Mouse (Mus musculus) MEL (cell line): ENCODE measurements at regions not wholly inside any gene's neighbourhood (a gene's known extent, or its start where the extent isn't known, plus 50 kb on each side); places are given as distances from the start of the nearest gene placed in this dataset.

Source experiments
- DNase-seq: peaks from one replicate; pipeline ENCODE4 v3.0.0; 2011; ENCODE audit warnings: low read depth, low spot score
- H3K27ac ChIP-seq: 2 replicates; pipeline ENCODE4 v1.5.1; 2012; ENCODE audit warnings: low read depth, mild to moderate bottlenecking, control low read depth, low read length, moderate library complexity; ENCODE audit not compliant: control insufficient read depth
- H3K27me3 ChIP-seq, 2 experiments: fragments of 150-350 bp in 1 of 2; sonication (generic) in 1 of 2; 2 replicates each; pipeline ENCODE4 v1.6.1; 2012; ENCODE audit warnings: low read length in 2 of 2, mild to moderate bottlenecking in 2 of 2, improper control_type of control experiment in 1 of 2, moderate library complexity in 1 of 2; ENCODE audit not compliant: insufficient read depth in 2 of 2, control insufficient read depth in 1 of 2
- H3K36me3 ChIP-seq, 2 experiments: 2 replicates each; pipeline ENCODE4 v1.6.1; 2012 to 2014; ENCODE audit warnings: low read length in 2 of 2, improper control_type of control experiment in 1 of 2, inconsistent platforms in 1 of 2, mild to moderate bottlenecking in 1 of 2; ENCODE audit not compliant: insufficient read depth in 2 of 2, control insufficient read depth in 1 of 2
- H3K4me1 ChIP-seq, 2 experiments: fragments of 150-350 bp in 1 of 2; sonication (generic) in 1 of 2; 2 replicates each; pipeline ENCODE4 v1.6.1; 2012; ENCODE audit warnings: low read length in 2 of 2, improper control_type of control experiment in 1 of 2, mild to moderate bottlenecking in 1 of 2; ENCODE audit not compliant: insufficient read depth in 2 of 2, control insufficient read depth in 1 of 2
- H3K4me3 ChIP-seq, 2 experiments: fragments of 150-350 bp in 1 of 2; sonication (generic) in 1 of 2; 2 replicates each; pipeline ENCODE4 v1.5.1; 2012; ENCODE audit warnings: low read depth in 2 of 2, low read length in 2 of 2, mild to moderate bottlenecking in 2 of 2, moderate library complexity in 2 of 2, control low read depth in 1 of 2, improper control_type of control experiment in 1 of 2; ENCODE audit not compliant: control insufficient read depth in 1 of 2, insufficient read depth in 1 of 2
- H3K79me2 ChIP-seq: 2 replicates; pipeline ENCODE4 v1.6.1; 2012; ENCODE audit warnings: mild to moderate bottlenecking, low read length, moderate library complexity; ENCODE audit not compliant: control insufficient read depth, poor library complexity, insufficient read depth
- H3K9ac ChIP-seq: 2 replicates; pipeline ENCODE4 v1.6.1; 2012; ENCODE audit warnings: low read depth, mild to moderate bottlenecking, control low read depth, low read length, moderate library complexity; ENCODE audit not compliant: control insufficient read depth, poor library complexity, severe bottlenecking
- H3K9me3 ChIP-seq: fragments of 150-350 bp; sonication (generic); replicated peaks from 2 replicates; pipeline ENCODE4 v1.6.1; 2012; ENCODE audit warnings: mild to moderate bottlenecking, low read length, improper control_type of control experiment, moderate library complexity; ENCODE audit not compliant: insufficient read depth
- CTCF ChIP-seq, 3 experiments: IDR thresholded peaks in 2 of 3; conservative IDR thresholded peaks in 1 of 3; 2 replicates each; pipeline ENCODE4 v1.5.1; 2011 to 2012; ENCODE audit warnings: low read length in 3 of 3, low read depth in 2 of 3, mild to moderate bottlenecking in 2 of 3, improper control_type of control experiment in 1 of 3, inconsistent platforms in 1 of 3, mixed read lengths in 1 of 3, moderate library complexity in 1 of 3; ENCODE audit not compliant: control insufficient read depth in 1 of 3, insufficient read depth in 1 of 3, poor library complexity in 1 of 3, severe bottlenecking in 1 of 3
- EP300 ChIP-seq, 2 experiments: IDR thresholded peaks; 2 replicates each; pipeline ENCODE4 v1.6.1; 2011; ENCODE audit warnings: improper control_type of control experiment in 2 of 2, low read length in 2 of 2, low read depth in 1 of 2, mild to moderate bottlenecking in 1 of 2
- ETS1 ChIP-seq: IDR thresholded peaks from 2 replicates; pipeline ENCODE4 v1.6.1; 2012; ENCODE audit warnings: low read depth, mild to moderate bottlenecking, inconsistent platforms, low read length, improper control_type of control experiment, moderate library complexity
- GABPA ChIP-seq: IDR thresholded peaks from 2 replicates; pipeline ENCODE4 v1.6.1; 2012; ENCODE audit warnings: low read depth, mild to moderate bottlenecking, inconsistent platforms, low read length, improper control_type of control experiment, moderate library complexity
- GATA1 ChIP-seq: IDR thresholded peaks from 2 replicates; pipeline ENCODE4 v1.6.1; 2011; ENCODE audit warnings: low read depth, low read length, improper control_type of control experiment
- MAFK ChIP-seq: IDR thresholded peaks from 2 replicates; pipeline ENCODE4 v1.6.1; 2011; ENCODE audit warnings: low read depth, mild to moderate bottlenecking, low read length, improper control_type of control experiment, borderline replicate concordance
- MAX ChIP-seq: IDR thresholded peaks from 2 replicates; pipeline ENCODE4 v1.6.1; 2011; ENCODE audit warnings: low read length, improper control_type of control experiment
- NRF1 ChIP-seq: IDR thresholded peaks from 2 replicates; pipeline ENCODE4 v1.6.1; 2014; ENCODE audit warnings: low read depth, mild to moderate bottlenecking, inconsistent platforms, low read length, improper control_type of control experiment, moderate library complexity; ENCODE audit not compliant: poor library complexity, insufficient read depth, severe bottlenecking
- POLR2AphosphoS2 ChIP-seq: IDR thresholded peaks from 2 replicates; pipeline ENCODE4 v1.6.1; 2011; ENCODE audit warnings: low read length, improper control_type of control experiment
- SMC3 ChIP-seq: IDR thresholded peaks from 2 replicates; pipeline ENCODE4 v1.6.1; 2011; ENCODE audit warnings: low read depth, low read length, improper control_type of control experiment
- TCF12 ChIP-seq: IDR thresholded peaks from 2 replicates; pipeline ENCODE4 v1.6.1; 2014; ENCODE audit warnings: low read depth, mild to moderate bottlenecking, inconsistent platforms, low read length, improper control_type of control experiment, moderate library complexity
- USF2 ChIP-seq, 2 experiments: IDR thresholded peaks; 2 replicates each; pipeline ENCODE4 v1.6.1; 2011 to 2012; ENCODE audit warnings: improper control_type of control experiment in 2 of 2, low read length in 2 of 2, borderline replicate concordance in 1 of 2, inconsistent platforms in 1 of 2, low read depth in 1 of 2, mild to moderate bottlenecking in 1 of 2; ENCODE audit not compliant: insufficient read depth in 1 of 2
- ZMIZ1 ChIP-seq: IDR thresholded peaks from 2 replicates; pipeline ENCODE4 v1.6.1; 2012; ENCODE audit warnings: low read depth, mild to moderate bottlenecking, inconsistent platforms, low read length, improper control_type of control experiment, moderate library complexity
- ZNF384 ChIP-seq: IDR thresholded peaks from 2 replicates; pipeline ENCODE4 v1.6.1; 2012; ENCODE audit warnings: low read depth, mild to moderate bottlenecking, inconsistent platforms, low read length, improper control_type of control experiment

DNA sequence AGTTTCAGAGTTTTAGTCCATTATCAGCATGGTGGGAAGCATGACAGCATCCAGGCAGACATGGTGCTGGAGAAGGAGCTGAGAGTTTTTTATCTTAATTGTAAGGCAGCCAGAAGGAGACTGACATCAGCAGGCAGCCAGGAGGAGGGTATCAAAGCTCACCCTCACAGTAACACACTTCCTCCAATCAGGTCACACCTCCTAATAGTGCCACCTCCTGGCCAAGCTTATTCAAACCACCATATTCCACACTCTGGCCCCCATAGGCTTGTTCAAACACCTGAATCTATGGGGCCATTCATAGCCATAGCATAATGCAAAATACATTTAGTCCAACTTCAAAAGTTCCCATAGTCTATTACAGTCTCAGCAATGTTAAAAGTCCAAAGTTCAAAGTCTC is 65.1 kb upstream of the Clec14a start:
- H3K27me3 ChIP-seq: no peaks in the 10 kb centered on the region
- no peaks in the 10 kb centered on the region for H3K9me3 ChIP-seq
- H3K27ac ChIP-seq: no peak overlapping the region
- H3K9ac ChIP-seq: no peak overlapping the region
- H3K4me3 ChIP-seq: no peak overlapping the region
- H3K79me2 ChIP-seq: no peaks in the 10 kb centered on the region
- TF ChIP-seq USF2 (IDR thresholded peaks at IDR 0.05; ENCODE audit: borderline replicate concordance in 1 of 2, insufficient read depth in 1 of 2, low read depth in 1 of 2, low read length in 2 of 2) (no peak), CTCF (IDR thresholded peaks at IDR 0.05 in 2 of 3, conservative IDR thresholded peaks at IDR 0.05 in 1 of 3; ENCODE audit: control insufficient read depth in 1 of 3, insufficient read depth in 1 of 3, low read depth in 2 of 3, low read length in 3 of 3, poor library complexity in 1 of 3, severe bottlenecking in 1 of 3) (peak in 1 of 3 experiments; percentile 7; a peak in 1 of 6 replicates)
- no peaks in the 10 kb centered on the region for H3K36me3 ChIP-seq
- no peaks in the 10 kb centered on the region for H3K4me1 ChIP-seq
- peak; percentile 5 for DNase-seq

DNA sequence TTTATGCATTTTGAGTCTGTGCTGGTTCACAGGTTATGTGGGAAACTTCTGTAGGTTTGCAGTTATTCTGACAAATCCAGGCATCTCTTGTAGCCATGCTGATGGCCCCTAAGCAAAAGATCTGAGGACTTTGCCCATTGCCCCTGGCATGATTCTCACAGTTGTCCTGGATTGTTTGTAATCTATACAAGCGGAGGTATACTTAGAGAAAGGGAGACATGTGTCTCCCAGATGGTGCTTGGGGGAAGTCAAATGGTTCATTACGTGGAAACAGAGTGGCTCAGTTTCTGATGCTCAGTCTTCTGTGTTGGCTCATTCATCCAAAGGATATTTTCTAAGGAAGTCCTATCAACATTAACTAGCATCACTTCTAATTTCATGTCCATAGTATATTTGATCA is 60.8 kb upstream of the Clec14a start:
- Histone ChIP-seq H3K4me1 (no peaks in the 10 kb centered on the region), H3K27me3 (no peaks in the 10 kb centered on the region), H3K79me2 (no peaks in the 10 kb centered on the region), H3K9ac (no peak overlapping the region), H3K36me3 (no peaks in the 10 kb centered on the region), H3K9me3 (no peaks in the 10 kb centered on the region), H3K4me3 (no peak overlapping the region), H3K27ac (no peak overlapping the region)
- no peak for DNase-seq
- TF ChIP-seq GABPA (no peak), SMC3 (no peak), GATA1 (no peak), NRF1 (no peak), MAX (no peak), ZMIZ1 (no peak), TCF12 (no peak), CTCF (IDR thresholded peaks at IDR 0.05 in 2 of 3, conservative IDR thresholded peaks at IDR 0.05 in 1 of 3; ENCODE audit: control insufficient read depth in 1 of 3, insufficient read depth in 1 of 3, low read depth in 2 of 3, low read length in 3 of 3, poor library complexity in 1 of 3, severe bottlenecking in 1 of 3) (no peak), ETS1 (no peak), POLR2AphosphoS2 (no peak), EP300 (IDR thresholded peaks at IDR 0.05; ENCODE audit: low read depth in 1 of 2, low read length in 2 of 2) (no peak), MAFK (no peak)

DNA sequence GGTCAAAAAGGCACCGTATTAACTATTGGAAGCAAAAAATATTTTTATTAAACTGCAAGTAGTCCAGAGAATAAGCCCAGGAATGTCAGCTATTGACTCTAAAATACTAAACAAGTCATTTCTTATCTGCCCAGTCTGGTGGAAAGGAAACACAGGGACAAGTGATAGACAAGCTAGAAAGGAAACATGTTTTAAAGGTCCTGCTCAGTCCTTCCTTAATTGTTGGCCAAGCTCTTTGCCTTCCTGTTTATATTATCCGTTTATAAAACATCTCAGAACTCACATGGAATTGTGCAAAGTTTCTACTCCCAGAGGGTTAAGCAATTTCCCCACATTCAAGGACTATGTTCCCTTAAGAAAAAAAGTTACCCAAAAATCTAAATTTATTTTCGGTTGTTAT is 54.9 kb upstream of the Clec14a start:
- H3K36me3 ChIP-seq: no peaks in the 10 kb centered on the region
- H3K27ac ChIP-seq: no peak overlapping the region
- DNase-seq: no peak
- no peaks in the 10 kb centered on the region for H3K27me3 ChIP-seq
- no peaks in the 10 kb centered on the region for H3K4me1 ChIP-seq
- H3K79me2 ChIP-seq: no peaks in the 10 kb centered on the region
- H3K4me3 ChIP-seq: no peak overlapping the region
- TF ChIP-seq ZNF384: no peak
- no peak for TF ChIP-seq NRF1
- TF ChIP-seq SMC3: no peak
- no peak overlapping the region for H3K9ac ChIP-seq
- H3K9me3 ChIP-seq: no peaks in the 10 kb centered on the region
